Mouse (Mus musculus) activated CD4-positive, CD25-positive, alpha-beta regulatory T cell, adult 4 months (primary cell): ENCODE measurements around the gene Srgap1. TPM values are rescaled to one million over a fixed set of nuclear protein-coding genes. Genes with fewer than 3 reads are reported as not detected.
A peak's percentile ranks its signal among the peaks of the same experiment; 100 is the strongest.
"Not testable (repeated sequence)": the region's sequence is repeated elsewhere in the genome, so short reads cannot be mapped to it uniquely, and the experiment has no call there.

Experiments
- ATAC-seq: one replicate; pipeline ENCODE4 v1.8.0; 2017
- polyA plus RNA-seq, 2 experiments: library from polyadenylated mRNA; unstranded; fragments of 100-300 nt; shearing (Covaris generic); gene quantifications; one replicate each; pipeline ENCODE4 v1.2.1; 2017

The Srgap1 gene
- polyA plus RNA-seq, 2 experiments from 2014 or later, result 0.18 to 0.20 TPM

GRCm38 (mm10) chr10:121807771-121808170 lies 239.3 kb downstream of the Srgap1 start:
- ATAC-seq, result no peak

DNA sequence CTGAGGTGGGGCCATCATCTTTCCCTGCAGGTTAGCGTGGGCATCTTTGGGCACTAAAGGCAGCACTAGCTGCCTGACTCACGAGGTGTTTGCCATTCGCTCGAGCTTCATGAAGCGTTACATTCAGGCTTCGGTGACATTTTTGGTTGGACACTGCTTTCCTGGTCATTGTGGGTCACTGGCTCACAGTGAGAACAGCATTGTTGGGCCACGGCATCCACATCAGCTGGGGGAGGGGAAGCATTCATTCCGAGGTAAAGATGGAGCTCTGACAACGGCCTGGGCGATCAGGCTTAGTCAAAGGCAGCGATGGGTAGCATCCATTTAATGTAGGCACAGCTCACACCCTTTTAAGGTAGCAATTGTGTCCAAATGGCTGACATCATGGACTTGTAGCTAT lies 240.3 kb downstream of the Srgap1 start:
- ATAC-seq, result no peak

DNA sequence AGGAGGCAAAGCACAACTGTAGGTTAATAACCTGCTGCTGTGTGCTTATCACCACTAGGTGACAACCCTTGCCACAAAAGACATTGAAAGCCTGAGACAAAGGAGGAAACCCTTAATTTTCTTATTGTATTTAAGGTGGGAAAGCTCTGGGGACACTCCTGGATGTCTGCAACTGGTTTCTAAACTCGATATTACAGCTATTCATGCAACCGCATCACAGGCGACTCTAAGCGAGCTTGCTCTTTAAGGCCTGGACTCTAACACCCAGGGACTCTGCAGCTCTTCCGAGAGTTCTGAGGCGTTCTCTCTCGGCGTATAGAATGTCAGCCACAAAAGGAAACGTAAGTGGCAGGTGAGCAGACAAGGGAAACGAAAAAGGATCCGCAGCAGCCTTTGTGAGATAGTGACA lies 241.2 kb downstream of the Srgap1 start:
- ATAC-seq, result no peak

GRCm38 (mm10) chr10:121804551-121804950 lies 242.6 kb downstream of the Srgap1 start:
- no peak for ATAC-seq

DNA sequence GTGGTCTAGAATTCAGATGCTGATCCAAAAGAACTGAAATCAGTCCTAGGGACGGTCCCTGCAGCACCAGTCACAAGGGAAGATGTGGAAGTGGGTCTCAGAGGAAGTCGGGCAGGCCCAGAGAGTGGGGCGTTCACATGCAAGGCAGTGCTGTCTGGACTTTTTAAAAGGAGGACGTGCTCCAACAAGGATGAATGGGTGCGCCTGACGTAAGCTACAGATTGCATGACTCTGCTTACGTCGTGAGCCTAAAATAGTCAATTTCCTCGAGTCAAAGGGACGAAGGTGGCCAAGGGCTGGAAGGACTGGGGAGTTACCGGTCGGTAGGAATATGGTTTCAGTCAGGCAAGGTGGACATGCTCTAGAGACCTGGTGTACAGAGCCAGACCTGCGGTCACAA lies 247.1 kb downstream of the Srgap1 start:
- no peak for ATAC-seq

- ATAC-seq, result peak; percentile 71
Observed at GRCm38 (mm10) chr10:121796027-121796802, 250.9 kb downstream of the Srgap1 start.

DNA sequence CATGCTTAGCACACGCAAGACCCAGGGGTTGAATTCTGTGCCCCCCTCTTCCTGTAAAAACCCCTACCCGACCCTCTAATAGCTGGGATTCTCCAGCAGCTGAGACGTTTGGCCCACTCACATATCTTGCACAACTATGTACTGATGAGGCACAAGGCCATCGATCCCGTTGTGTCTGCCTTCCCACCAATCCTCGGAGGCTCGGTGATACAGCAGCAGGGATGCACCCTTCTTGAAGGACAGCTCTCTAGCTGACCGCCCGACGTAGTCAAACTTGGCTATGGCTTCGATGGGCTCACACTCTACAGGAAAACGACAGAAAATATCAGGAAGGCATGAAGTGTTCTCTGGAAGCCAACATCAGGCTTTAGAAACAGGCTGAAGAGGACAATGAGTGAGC lies 252.6 kb downstream of the Srgap1 start:
- ATAC-seq, result no peak

GRCm38 (mm10) chr10:121792661-121793060 lies 254.5 kb downstream of the Srgap1 start:
- no peak for ATAC-seq

GRCm38 (mm10) chr10:121790078-121790477 lies 257.0 kb downstream of the Srgap1 start:
- no peak for ATAC-seq

- no peak for ATAC-seq
Observed at GRCm38 (mm10) chr10:121788536-121788935, 258.6 kb downstream of the Srgap1 start.

DNA sequence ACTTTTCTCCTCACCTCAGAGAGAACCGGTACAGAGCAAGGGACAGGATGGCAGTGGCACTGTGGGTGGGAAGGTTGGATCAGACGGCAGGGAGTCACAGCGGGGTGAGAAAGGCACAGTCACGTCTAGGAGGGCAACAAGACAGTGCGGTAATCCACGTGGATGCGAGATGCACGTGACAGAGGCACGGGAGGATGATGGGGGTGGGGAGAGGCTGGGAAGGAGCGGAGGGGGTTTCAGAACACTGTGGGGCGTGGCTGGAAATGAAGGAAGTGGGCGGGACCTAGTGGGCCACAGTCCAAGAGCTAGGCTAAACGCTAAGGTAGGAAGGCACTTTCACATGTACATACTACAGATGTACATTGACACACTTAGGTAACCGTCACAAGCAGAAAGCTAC lies 266.0 kb downstream of the Srgap1 start:
- ATAC-seq, result peak; percentile 80

DNA sequence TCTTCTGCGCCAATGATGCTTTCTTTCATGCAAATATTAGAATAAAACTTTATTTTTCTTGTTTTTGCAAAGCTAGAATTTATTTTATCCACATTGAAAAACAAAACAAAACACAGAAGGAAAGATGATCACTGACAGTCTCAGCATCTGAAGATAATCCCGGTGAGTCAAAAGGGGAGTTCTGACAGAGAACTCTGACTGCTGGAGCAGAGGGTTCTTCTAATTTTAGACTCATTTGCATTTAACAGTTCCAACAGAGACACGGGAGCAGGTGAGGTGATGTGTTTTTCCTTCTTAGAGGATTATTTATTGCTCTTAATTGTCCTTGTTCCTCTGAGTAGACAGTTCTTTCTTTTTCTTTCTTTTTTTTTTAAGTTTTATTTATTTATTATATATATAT lies 271.1 kb downstream of the Srgap1 start:
- no peak for ATAC-seq

DNA sequence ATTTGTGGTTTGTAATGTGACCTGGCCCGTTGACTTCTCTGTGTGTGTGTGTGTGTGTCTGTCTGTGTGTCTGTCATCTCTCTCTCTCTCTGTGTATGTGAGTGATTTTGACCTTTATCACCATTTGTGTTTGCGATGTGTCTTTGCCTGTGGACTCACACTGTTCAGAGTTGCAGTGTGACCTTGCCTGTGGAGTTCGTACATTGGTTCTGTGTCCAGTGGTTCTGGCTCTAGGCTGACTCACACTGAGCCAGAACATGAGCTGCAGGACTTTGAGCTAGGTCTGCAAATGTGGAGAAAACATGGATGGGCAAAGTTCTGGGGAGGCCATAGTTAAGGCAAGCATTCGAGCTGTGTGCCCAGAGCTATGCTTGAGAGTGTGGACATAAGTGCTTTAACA lies 273.3 kb downstream of the Srgap1 start:
- ATAC-seq, result no peak

GRCm38 (mm10) chr10:121770624-121771577 lies 276.2 kb downstream of the Srgap1 start:
- ATAC-seq, result peak; percentile 77

- no peak for ATAC-seq
Observed at GRCm38 (mm10) chr10:121769711-121770110, 277.4 kb downstream of the Srgap1 start.

DNA sequence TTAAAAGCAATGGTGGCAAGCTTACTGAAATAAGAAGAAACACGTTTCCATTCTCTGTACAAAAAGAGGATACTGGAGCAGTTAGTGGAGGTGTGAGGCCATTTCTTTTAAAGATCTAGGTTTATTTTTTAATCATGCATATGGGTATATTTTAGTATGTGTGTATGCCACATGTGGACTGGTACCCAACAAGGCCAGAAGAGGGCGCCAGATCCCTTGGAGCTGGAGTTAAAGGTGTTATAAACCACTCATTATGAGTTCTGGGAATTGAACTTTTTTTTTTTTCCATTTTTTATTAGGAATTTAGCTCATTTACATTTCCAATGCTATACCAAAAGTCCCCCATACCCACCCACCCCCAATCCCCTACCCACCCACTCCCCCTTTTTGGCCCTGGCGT lies 279.8 kb downstream of the Srgap1 start:
- ATAC-seq, result not testable (repeated sequence)

DNA sequence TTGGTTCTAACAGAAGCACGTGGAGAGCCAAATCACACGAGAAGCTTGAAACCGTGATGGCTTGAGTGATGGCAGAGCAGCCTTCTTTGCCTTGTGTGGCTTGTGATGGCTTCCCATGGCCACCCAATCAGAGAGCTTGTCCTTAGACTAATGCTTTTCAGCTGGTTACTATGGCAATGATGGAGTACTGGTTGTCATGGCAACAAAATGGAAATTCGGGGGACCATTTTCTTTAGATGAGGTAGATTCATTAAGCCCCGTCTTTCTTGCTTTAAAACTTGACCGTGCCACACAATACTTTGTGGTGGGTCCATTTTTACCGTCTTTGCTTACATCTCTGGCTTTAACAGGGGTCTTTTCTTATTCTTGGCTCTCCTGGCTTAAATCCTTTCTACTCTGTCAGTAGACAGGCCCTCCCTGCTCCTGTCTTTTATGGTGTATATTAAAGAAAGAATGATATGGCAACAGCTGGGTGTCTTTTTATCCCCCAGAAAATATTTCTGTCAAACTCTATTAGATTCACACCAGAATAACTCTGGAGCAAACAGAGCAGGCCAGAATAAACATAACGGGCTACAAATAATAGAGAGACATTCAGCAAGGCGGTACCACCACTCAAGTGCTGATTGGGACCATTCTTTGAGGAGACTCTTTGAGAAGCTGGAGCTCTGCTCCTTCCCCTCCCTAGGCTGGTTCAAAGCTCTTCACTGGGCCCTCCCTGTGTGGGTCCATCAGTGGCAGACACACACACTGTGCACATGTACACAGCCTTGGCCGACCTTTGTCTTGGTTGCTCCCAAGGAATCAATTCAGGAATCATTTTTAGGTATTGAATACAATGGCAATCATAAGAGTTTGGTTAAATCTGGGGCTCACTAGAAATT lies 281.7 kb downstream of the Srgap1 start:
- ATAC-seq, result no peak

DNA sequence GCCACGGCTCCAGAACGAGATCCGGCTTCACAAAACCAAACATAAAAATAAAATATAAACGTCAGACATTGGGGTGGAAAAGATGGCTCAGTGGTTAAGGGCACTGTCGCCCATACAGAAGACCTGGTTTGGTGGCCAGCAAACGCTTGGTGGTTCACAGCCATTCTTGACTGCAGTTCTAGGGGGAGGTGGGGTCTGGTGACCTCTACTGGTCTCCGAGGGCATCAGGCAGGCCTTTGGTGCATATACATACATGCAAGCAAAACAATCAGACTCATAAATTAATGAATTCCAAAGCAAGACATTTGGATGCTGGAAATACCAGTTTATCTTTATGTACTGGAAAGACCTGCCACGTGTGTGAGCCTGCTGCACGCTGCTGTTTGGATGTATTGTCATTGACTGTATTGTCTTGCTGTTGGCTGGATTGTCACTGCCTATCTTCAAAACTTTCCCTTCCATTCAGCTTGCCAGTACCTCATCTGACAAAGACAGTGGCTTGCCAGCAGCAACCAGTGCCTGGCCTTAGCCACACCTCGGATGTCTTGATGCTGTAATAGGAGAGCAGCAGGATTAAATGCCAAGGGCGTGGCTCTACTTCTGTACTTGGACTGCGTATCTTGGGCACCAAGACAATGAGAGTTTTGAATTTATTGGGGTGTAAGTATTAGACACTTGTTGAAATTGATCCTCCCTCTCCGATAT lies 282.5 kb downstream of the Srgap1 start:
- no peak for ATAC-seq

- no peak for ATAC-seq
Observed at GRCm38 (mm10) chr10:121763191-121763590, 283.9 kb downstream of the Srgap1 start.

DNA sequence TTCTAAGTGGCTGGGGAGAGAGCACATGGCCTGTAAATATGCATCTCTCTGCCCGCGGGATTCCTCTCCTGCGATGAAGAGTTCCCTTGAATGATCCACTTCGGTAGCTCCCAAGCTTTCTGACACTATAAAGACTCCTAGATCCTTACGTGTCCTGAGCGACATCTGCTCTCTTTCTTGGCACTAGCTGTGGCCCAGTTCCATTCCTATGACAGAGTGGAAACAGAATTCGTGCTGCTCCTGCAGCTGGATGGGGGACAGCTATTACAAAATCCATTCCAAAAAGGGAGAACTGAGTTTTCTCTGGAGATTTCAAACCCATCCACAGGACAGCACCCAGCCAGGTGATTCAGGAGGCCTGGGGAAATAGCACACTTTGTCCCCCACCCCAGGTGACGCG lies 285.0 kb downstream of the Srgap1 start:
- no peak for ATAC-seq

DNA sequence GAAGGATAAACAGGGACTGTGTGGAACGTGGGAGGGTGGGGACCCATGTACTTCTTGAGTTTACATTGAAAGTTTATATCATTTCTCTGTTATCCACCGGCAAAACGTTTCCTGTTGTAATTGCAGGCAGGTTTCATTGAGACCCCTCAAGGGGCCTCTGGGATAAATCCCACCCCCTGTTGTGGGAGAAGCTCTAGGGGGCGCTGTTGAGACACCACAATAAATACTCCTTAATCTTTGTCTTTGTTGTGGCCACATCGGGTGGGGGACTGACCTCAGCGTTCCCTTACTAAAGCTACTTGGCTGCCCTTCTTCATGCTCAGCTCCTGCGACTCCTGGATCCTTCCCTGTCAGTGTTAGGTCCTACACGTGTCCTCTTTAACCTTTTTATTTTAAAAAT lies 288.0 kb downstream of the Srgap1 start:
- ATAC-seq, result no peak

DNA sequence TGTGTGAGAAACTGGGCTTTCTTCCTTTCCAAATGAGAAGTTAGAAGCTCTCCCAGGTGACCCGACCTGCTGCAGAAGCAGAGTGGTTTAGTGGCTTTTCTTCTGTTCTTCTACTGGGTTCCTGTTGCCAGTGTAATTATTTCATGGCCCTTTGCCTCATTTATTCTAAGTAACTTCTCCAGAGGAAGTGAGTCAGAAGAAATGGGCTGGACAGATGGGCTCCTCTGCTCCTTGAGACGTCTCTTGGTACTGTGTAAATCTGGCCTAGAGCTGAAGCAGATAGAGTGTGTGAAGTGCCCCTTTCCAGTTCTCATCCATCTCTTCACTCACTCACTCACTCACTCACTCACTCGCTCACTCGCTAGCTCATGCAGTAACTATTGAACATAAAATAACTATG lies 290.4 kb downstream of the Srgap1 start:
- no peak for ATAC-seq
